Mouse (Mus musculus): ENCODE measurements at regions not wholly inside any gene's neighbourhood (a gene's known extent, or its start where the extent isn't known, plus 50 kb on each side); places are given as distances from the start of the nearest gene placed in this dataset.
A peak's percentile ranks its signal among the peaks of the same experiment; 100 is the strongest.

DNA sequence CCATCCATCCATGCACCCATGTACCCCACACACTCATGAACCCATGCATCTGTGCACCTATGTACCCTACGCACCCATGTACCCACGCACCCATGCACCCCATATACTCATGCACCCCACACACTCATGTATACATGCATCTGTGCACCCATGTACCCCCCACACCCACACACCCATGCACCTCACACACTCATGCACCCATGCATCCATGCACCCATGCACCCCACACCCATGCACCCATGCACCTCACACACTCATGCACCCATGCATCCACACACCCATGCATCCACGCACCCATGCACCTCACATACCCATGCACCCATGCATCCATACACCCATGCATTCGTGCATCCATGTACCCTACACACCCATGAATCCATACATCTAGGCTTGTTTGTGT is 63.6 kb downstream of the 4930564D02Rik start:
- DNase-seq = no peak

- no peak for DNase-seq
Measured at GRCm38 (mm10) chr3:105131053-105131452, 64.4 kb downstream of the 4930564D02Rik start.

GRCm38 (mm10) chr3:105133011-105133410 is 66.4 kb downstream of the 4930564D02Rik start:
- DNase-seq = no peak

GRCm38 (mm10) chr3:105141170-105141971 is 74.7 kb downstream of the 4930564D02Rik start:
- no peak for DNase-seq

DNA sequence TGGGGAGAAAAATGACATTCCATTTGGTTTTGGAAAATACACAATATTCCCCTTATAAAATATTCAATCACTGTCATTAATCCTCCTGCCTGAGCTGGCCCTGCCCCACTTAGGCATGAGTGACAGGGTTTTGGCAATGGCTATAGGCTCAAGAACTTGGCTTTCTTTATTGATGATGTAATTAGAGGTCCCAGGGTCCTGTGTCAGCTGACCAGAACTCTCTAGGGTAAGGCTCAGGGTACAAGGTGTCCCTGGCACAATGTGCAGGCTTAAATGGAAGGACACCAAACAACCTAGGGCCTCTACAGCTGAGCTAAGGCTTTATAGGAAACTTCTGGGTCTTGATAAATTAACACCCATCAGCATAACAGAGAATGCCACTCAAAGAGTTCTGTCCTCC is 76.0 kb downstream of the 4930564D02Rik start:
- no peak for DNase-seq

GRCm38 (mm10) chr3:105151475-105152157 is 85.0 kb downstream of the 4930564D02Rik start:
- peak; percentile 48 for DNase-seq

DNA sequence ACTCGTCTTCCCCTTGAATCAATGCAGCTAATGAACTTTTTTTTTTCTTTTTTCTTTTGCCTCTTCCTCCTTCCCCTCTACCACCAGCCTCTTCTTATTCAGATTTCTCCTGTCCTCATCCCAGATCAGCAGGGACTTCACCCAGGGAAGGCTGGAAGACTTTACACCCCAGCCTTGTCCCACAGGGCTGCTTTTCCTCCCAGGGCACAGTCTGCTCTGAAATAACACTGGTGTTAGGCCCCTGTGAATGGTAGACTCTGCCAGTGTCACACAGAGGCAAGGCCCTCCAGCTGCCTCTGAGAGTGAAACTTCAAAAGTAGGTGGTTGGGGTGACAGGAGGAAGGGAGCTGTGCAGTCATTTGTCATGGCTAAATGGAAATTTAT is 85.5 kb downstream of the 4930564D02Rik start:
- DNase-seq = no peak

DNA sequence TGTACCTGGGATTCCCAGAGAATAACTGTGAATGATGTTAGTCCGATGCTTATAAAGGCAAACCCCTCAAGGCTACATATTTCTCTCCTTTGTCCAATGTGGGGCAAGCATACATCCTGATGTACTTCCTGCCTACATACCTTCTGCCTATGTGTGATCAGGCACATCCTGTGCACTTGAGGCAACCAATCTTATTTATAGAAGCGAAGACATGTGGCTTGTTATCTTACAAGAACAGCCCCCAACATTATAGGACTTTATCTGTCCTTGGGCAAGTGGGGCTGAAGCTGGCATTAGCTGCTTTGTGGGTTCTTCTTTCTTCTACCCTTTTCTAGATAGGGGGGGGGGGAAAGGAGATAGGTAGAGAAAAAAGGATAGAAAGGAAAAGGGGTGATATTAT is 91.7 kb downstream of the 4930564D02Rik start:
- DNase-seq = no peak

DNA sequence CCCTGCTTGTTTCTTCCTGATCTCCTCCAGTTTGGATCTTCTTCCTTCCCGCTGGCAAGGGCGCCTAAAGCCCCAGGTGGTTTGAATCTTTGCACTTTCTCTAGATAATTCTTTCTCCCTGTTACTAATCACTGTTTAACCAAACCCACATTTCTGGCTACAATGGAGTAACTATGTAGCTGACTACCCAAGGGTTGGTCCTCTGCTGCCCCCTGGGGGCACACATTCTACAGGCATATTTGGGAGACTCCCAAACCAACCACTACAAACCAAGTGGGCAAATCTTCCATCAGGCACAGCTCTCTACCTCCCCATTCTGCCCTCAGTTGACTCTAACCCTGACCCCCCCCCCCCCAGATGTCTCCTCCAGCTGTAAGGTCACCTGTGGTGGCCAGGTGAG is 98.7 kb downstream of the 4930564D02Rik start:
- DNase-seq = peak; percentile 31

DNA sequence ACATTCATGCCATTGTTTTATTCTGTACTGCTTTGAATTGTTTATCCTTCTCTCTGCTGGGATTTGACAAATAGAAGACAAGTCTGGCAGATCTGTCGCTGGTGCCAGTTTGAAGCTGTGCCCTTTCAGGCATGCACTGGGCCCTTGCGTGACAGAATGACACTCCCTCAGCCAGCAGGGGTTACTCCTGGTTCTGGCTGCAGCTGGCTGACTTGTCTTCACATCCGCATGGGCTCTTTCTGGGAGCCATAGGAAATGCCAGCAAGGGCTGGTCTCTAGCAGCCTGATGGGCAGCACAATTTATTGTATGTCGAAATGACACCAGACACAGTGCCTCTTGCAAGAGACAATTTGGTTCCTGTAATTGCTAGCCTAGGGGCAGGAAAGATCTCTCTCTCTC is 102.5 kb downstream of the 4930564D02Rik start:
- no peak for DNase-seq

GRCm38 (mm10) chr3:105171527-105171926 is 104.9 kb downstream of the 4930564D02Rik start:
- no peak for DNase-seq

- no peak for DNase-seq
Measured at GRCm38 (mm10) chr3:105172054-105172453, 105.4 kb downstream of the 4930564D02Rik start.

DNA sequence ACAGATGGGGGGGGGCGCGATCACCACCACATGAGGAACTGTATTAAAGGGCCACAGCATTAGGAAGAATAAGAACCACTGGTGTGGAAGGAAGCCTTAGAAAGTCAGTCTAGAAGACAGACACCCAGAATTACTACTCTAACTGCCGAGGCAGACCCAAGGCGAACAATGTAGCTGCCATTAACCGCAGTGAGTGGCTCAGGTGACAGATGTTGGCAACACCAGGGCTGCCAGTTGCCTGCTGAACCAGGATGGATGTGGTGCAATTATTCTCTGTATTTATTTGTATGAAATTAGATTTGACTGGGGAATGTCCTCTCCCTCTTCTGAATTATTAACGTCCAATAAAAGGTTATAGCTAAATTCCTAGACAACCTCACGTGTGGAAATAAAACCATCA is 124.7 kb downstream of the 4930564D02Rik start:
- no peak for DNase-seq

DNA sequence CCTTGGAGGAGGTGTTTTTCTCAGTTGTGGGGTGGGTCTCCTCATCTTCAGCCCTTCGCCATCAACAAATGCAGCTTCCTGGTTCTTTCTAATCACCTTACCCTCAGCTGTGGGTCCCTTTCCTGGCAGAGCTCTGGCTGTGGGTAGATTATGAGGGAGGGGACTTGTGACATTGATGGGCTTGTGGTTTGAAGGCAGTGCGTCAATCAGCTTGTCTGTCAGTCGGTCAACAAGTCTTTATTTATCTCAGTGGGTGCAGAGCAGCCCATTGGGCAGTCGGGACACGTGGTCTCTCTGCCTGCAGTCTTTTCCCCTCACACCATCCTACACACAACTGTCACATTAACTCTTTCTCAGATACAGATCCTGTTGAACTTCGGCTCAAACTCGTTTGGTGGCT is 125.2 kb downstream of the 4930564D02Rik start:
- no peak for DNase-seq

GRCm38 (mm10) chr3:105200735-105201134 is 134.1 kb downstream of the 4930564D02Rik start:
- no peak for DNase-seq

GRCm38 (mm10) chr3:105209164-105209563 is 142.5 kb downstream of the 4930564D02Rik start:
- no peak for DNase-seq

GRCm38 (mm10) chr3:105211023-105211422 is 144.4 kb downstream of the 4930564D02Rik start:
- no peak for DNase-seq

GRCm38 (mm10) chr3:105211726-105212125 is 145.1 kb downstream of the 4930564D02Rik start:
- no peak for DNase-seq

GRCm38 (mm10) chr3:105214867-105215266 is 148.2 kb downstream of the 4930564D02Rik start:
- no peak for DNase-seq

DNA sequence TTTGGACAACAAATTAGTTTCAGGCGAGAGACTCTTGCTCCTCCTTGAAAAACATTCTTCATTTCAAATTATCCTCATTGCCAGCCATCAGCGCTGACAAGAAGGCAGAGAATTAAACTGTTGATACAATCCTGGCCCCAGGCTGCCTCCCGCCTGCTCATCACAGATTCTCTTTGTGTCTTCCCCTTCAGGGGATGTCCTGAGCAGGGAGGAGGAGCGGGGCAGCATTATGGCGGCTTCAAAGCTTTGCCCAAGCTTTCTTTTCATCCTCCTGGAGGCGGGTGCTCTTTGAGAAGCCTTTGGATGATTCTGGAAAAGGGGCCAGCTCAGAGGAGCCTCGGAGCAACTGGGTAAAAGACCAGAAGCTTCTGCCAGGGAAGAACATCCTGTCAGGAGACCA is 149.1 kb downstream of the 4930564D02Rik start:
- no peak for DNase-seq

GRCm38 (mm10) chr3:105219630-105220029 is 153.0 kb downstream of the 4930564D02Rik start:
- no peak for DNase-seq

- no peak for DNase-seq
Measured at GRCm38 (mm10) chr3:105220641-105221040, 154.0 kb downstream of the 4930564D02Rik start.

DNA sequence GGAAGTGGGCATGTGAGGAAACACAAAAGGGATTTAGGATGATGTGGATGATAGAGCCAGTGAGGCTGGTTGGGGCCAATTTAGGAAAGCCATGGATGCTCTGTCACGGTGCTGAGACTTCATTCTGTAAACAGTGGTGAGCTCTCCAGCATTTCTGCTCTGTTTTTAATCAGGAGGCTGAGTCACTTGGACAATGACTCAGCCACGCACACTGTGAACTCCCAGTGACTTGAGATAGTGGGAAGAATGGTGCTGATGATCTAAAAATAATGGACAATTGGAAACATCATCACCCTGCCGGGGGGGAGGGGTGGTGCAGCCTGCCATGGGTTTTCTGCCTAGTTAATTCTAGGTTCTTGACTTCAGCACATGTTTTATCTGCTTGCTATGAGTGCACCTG is 156.3 kb downstream of the 4930564D02Rik start:
- no peak for DNase-seq

DNA sequence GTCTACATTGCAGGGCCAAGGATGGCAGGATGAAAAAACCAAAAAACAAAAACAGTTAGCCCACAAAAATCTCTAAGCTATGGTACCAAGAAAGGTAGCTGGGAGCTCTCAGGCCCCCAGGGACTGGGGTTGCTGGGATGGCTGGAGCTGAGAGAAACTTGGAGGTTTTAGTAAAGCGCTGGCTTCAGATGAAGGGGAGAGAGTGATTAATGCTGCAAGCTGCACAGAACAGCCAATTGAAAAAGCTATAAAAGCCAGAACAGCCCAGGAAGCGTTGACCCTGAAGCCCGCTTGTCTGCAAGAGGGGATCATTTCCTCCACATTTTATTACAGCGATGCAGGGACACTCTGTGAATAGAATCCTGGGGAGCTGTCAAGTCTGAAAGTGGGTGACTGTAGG is 157.0 kb downstream of the 4930564D02Rik start:
- DNase-seq = no peak
